ENCODE assay signal across 8 mouse cellular contexts in the genomic region with DNA sequence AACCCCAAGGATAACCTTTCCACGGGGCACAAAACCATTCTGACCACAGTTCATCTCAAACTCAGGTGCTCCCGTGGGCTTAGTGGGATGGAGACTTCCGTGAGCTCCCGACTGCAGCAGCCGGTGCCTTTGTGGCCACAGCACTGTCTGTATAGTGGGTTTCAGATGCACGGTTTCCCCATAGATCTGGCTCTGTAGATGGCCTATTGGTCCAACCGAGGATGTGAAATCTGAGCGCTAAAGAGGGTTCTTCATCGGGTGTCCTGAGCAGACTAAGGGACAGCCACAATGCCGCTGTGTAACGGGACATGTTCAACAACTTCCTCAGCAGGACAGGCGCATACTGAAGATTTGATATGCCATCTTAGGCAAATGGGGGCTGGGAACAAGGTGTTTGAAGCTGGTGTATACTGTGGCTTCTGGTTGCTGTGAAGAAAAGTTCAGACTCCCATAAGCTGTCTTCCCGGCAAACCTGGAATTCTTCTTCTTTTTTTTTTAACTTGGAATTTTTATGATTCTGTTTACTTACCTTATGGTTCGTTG. TPM values are rescaled to one million over a fixed set of nuclear protein-coding genes. Genes with fewer than 3 reads are reported as not detected.
DNase-seq lines count a peak whose midpoint lies in the region; ATAC-seq and TF ChIP-seq lines count a peak whose summit lies in the region.

No protein-coding gene starts in this region.

- H3K4me3 ChIP-seq in heart, adult 2 months, result peak overlapping the region; percentile 58
- H3K4me3 ChIP-seq in ES-Bruce4 (ENCODE audit: low read depth, low read length), result peak overlapping the region; percentile 34; the same call in 1 of the 2 replicates
- H3K4me3 ChIP-seq in heart, embryonic 16.5 days (ENCODE audit: low read length), result peak overlapping the region; percentile 58
- H3K4me3 ChIP-seq in midbrain, embryonic 11.5 days (ENCODE audit: low read depth, low read length), result peak overlapping the region; percentile 44

- no peak for DNase-seq in heart, adult 2 months
- no peak for DNase-seq in heart, postnatal 4 days
- DNase-seq in midbrain, embryonic 11.5 days (ENCODE audit: low spot score, missing footprints), result peak; percentile 85
- no peak for DNase-seq in spleen, postnatal 36 days (ENCODE audit: low spot score in 2 of 2)
- DNase-seq in kidney, postnatal 25 days, result no peak
- DNase-seq in right cerebral cortex, postnatal 25 days, result no peak

- no peak overlapping the region for H3K9ac ChIP-seq in heart, adult 2 months (ENCODE audit: low read depth, low read length)
- H3K9ac ChIP-seq in ES-Bruce4 (ENCODE audit: low read depth, poor library complexity, severe bottlenecking), result peak overlapping the region; percentile 76
- H3K9ac ChIP-seq in heart, embryonic 16.5 days (ENCODE audit: low read length), result peak overlapping the region; percentile 78
- H3K9ac ChIP-seq in midbrain, embryonic 11.5 days (ENCODE audit: low read length), result peak overlapping the region; percentile 74

- H3K9me3 ChIP-seq in ES-Bruce4 (replicated peaks; ENCODE audit: control insufficient read depth, insufficient read depth, low read length, poor library complexity, severe bottlenecking), result no peaks in the 10 kb centered on the region
- no peaks in the 10 kb centered on the region for H3K9me3 ChIP-seq in heart, embryonic 16.5 days (replicated peaks; ENCODE audit: control insufficient read depth, low read length)
- no peaks in the 10 kb centered on the region for H3K9me3 ChIP-seq in midbrain, embryonic 11.5 days (ENCODE audit: control insufficient read depth, low read length)

- H3K27me3 ChIP-seq in heart, adult 2 months (ENCODE audit: control insufficient read depth, insufficient read depth, low read length), result no peaks in the 10 kb centered on the region
- H3K27me3 ChIP-seq in ES-Bruce4 (ENCODE audit: control insufficient read depth, insufficient read depth, low read length, poor library complexity, severe bottlenecking), result no peaks in the 10 kb centered on the region
- 0 out of 2 replicates have a peak, but pooled peaks cover 3% of the 10 kb centered on the region for H3K27me3 ChIP-seq in heart, embryonic 16.5 days (ENCODE audit: control insufficient read depth, insufficient read depth, low read length)
- no peaks in the 10 kb centered on the region for H3K27me3 ChIP-seq in midbrain, embryonic 11.5 days (ENCODE audit: control insufficient read depth, insufficient read depth, low read length)

- no peak for TF ChIP-seq POLR2A in heart, adult 2 months (IDR thresholded peaks at IDR 0.05; ENCODE audit: insufficient read depth, low read depth, low read length)
- TF ChIP-seq POLR2A in ES-Bruce4 (IDR thresholded peaks at IDR 0.05; ENCODE audit: insufficient read depth, low read length), result no peak

- 31% methylated on average over 14 of the region's 14 CpGs for WGBS in heart, adult 2 months
- 35% methylated on average over 14 of the region's 14 CpGs for WGBS in heart, embryonic 16.5 days
- WGBS in midbrain, embryonic 11.5 days, result 42% methylated on average over 14 of the region's 14 CpGs

- intact Hi-C loops in heart, adult 2 months (cut with DNase I), result loop anchor here (2.0 to 5.0 kb wide), 4 partner anchors 14 to 556 kb away; a partner anchor contains a TSS

- no peaks in the 10 kb centered on the region for H3K79me2 ChIP-seq in heart, adult 2 months (replicated peaks; ENCODE audit: control insufficient read depth, insufficient read depth, low read length)

- ATAC-seq in heart, embryonic 16.5 days (replicated peaks; ENCODE audit: extremely low read depth, insufficient read depth, low FRiP score), result no peak
- ATAC-seq in midbrain, embryonic 11.5 days (ENCODE audit: low FRiP score), result no peak

- no peaks in the 10 kb centered on the region for H3K36me3 ChIP-seq in heart, adult 2 months (ENCODE audit: control insufficient read depth, insufficient read depth, low read length)
- no peaks in the 10 kb centered on the region for H3K36me3 ChIP-seq in ES-Bruce4 (ENCODE audit: control insufficient read depth, insufficient read depth, low read length, poor library complexity, severe bottlenecking)
- no peaks in the 10 kb centered on the region for H3K36me3 ChIP-seq in heart, embryonic 16.5 days (ENCODE audit: control insufficient read depth, insufficient read depth)
- H3K36me3 ChIP-seq in midbrain, embryonic 11.5 days (ENCODE audit: control insufficient read depth, insufficient read depth, low read length), result no peaks in the 10 kb centered on the region

- TF ChIP-seq CTCF in heart, adult 2 months (IDR thresholded peaks at IDR 0.05), result no peak
- no peak for TF ChIP-seq CTCF in ES-Bruce4 (IDR thresholded peaks at IDR 0.05; ENCODE audit: low read depth, low read length)

- H3K27ac ChIP-seq in heart, adult 2 months, result peak overlapping the region; percentile 47; the same call in 1 of the 2 replicates
- no peak overlapping the region for H3K27ac ChIP-seq in ES-Bruce4 (ENCODE audit: insufficient read depth, low read length)
- no peak overlapping the region for H3K27ac ChIP-seq in heart, embryonic 16.5 days (ENCODE audit: low read length)
- peak overlapping the region; percentile 58; the same call in 1 of the 2 replicates for H3K27ac ChIP-seq in midbrain, embryonic 11.5 days (ENCODE audit: low read depth, low read length)

- no peaks in the 10 kb centered on the region; the same call in 1 of the 2 replicates for H3K4me1 ChIP-seq in heart, adult 2 months (ENCODE audit: control insufficient read depth, insufficient read depth, low read length)
- H3K4me1 ChIP-seq in ES-Bruce4 (ENCODE audit: control insufficient read depth, insufficient read depth, low read length), result no peaks in the 10 kb centered on the region
- H3K4me1 ChIP-seq in heart, embryonic 16.5 days (ENCODE audit: control insufficient read depth, insufficient read depth, low read length), result peaks cover 4% of the 10 kb centered on the region
- H3K4me1 ChIP-seq in midbrain, embryonic 11.5 days (ENCODE audit: control insufficient read depth, insufficient read depth, low read length), result peaks cover 7% of the 10 kb centered on the region; the same call in 1 of the 2 replicates

- TF ChIP-seq EP300 in heart, adult 2 months (IDR thresholded peaks at IDR 0.05; ENCODE audit: insufficient read depth, low read depth, low read length), result no peak
- no peak for TF ChIP-seq EP300 in ES-Bruce4 (IDR thresholded peaks at IDR 0.05; ENCODE audit: insufficient read depth, low read depth, low read length)

- H3K4me2 ChIP-seq in heart, embryonic 16.5 days (ENCODE audit: low read depth, low read length), result peak overlapping the region; percentile 80
- H3K4me2 ChIP-seq in midbrain, embryonic 11.5 days, result peak overlapping the region; percentile 68

RNA-seq across cellular contexts. Expression of a gene that starts 0.8 kb away (rescaled TPM):
- total RNA-seq in heart, adult 2 months (2021), result under 1 TPM; 0.42 to 0.52 TPM
- 0.18 and 0.20 TPM in 2 replicates for polyA plus RNA-seq in heart, adult 2 months (2012; rRNA removed)
- under 1 TPM; 0.70 to 0.81 TPM for total RNA-seq in heart, postnatal 4 days (2021)
- polyA plus RNA-seq in ES-Bruce4 (2011; ENCODE audit: insufficient read depth, insufficient read length, low read depth, missing spikeins), result 1.6 and 1.8 TPM in 2 replicates
- polyA plus RNA-seq in heart, embryonic 16.5 days (2015; fragmentation: Nextera tagmentation; extraction: Ambion mirVana), result 2.4 and 3.0 TPM in 2 replicates
- polyA plus RNA-seq in midbrain, embryonic 11.5 days (2014; fragmentation: Nextera tagmentation; extraction: Ambion mirVana), result 8.6 and 9.3 TPM in 2 replicates

RNA-seq across cellular contexts. Expression of a gene that starts 13.9 kb away (rescaled TPM):
- total RNA-seq in heart, adult 2 months (2021), result 10 to 100 TPM; 20.6 to 21.7 TPM
- polyA plus RNA-seq in heart, adult 2 months (2012; rRNA removed), result 13.5 and 14.6 TPM in 2 replicates
- 10 to 100 TPM; 16.7 TPM for total RNA-seq in heart, postnatal 4 days (2021)
- 13.5 and 16.5 TPM in 2 replicates for polyA plus RNA-seq in ES-Bruce4 (2011; ENCODE audit: insufficient read depth, insufficient read length, low read depth, missing spikeins)
- polyA plus RNA-seq in heart, embryonic 16.5 days (2015; fragmentation: Nextera tagmentation; extraction: Ambion mirVana), result 3.5 and 4.2 TPM in 2 replicates
- 5.1 and 8.8 TPM in 2 replicates for polyA plus RNA-seq in midbrain, embryonic 11.5 days (2014; fragmentation: Nextera tagmentation; extraction: Ambion mirVana)

RNA-seq across cellular contexts. Expression of a gene that starts 34.6 kb away (rescaled TPM):
- total RNA-seq in heart, adult 2 months (2021), result not detected
- not detected in 2 replicates for polyA plus RNA-seq in heart, adult 2 months (2012; rRNA removed)
- not detected for total RNA-seq in heart, postnatal 4 days (2021)
- polyA plus RNA-seq in ES-Bruce4 (2011; ENCODE audit: insufficient read depth, insufficient read length, low read depth, missing spikeins), result 0.65 TPM in 1 of 2 replicates, not detected in the other
- polyA plus RNA-seq in heart, embryonic 16.5 days (2015; fragmentation: Nextera tagmentation; extraction: Ambion mirVana), result 0.07 TPM in 1 of 2 replicates, not detected in the other
- 9.3 and 10.2 TPM in 2 replicates for polyA plus RNA-seq in midbrain, embryonic 11.5 days (2014; fragmentation: Nextera tagmentation; extraction: Ambion mirVana)

RNA-seq across cellular contexts. Expression of a gene that starts 42.9 kb away (rescaled TPM):
- total RNA-seq in heart, adult 2 months (2021), result 1 to 10 TPM; 8.8 to 8.9 TPM
- polyA plus RNA-seq in heart, adult 2 months (2012; rRNA removed), result 1.6 and 3.7 TPM in 2 replicates
- total RNA-seq in heart, postnatal 4 days (2021), result 10 to 100 TPM in 1 of 2 experiments, 1 to 10 TPM in 1; 9.1 to 11.5 TPM
- polyA plus RNA-seq in ES-Bruce4 (2011; ENCODE audit: insufficient read depth, insufficient read length, low read depth, missing spikeins), result 18.5 and 24.0 TPM in 2 replicates
- 17.7 and 19.8 TPM in 2 replicates for polyA plus RNA-seq in heart, embryonic 16.5 days (2015; fragmentation: Nextera tagmentation; extraction: Ambion mirVana)
- 83.0 and 89.2 TPM in 2 replicates for polyA plus RNA-seq in midbrain, embryonic 11.5 days (2014; fragmentation: Nextera tagmentation; extraction: Ambion mirVana)

Comparison
In these comparisons a context has a peak if more than half of its experiments do, and no peak if none do; other contexts are left out.
1. H3K27ac ChIP-seq: peak in heart, adult 2 months (single experiment) and midbrain, embryonic 11.5 days (single experiment); none in ES-Bruce4 (single experiment) and heart, embryonic 16.5 days (single experiment).
2. Peak in every context shown above with its lines, with median percentiles within 50 percentile points of each other: H3K4me3 ChIP-seq.